Mouse (Mus musculus): Measurements from ENCODE around the gene Cyth2.

GRCm38 (mm10) chr7:45824598-45824997, 10.2 kb upstream of the Cyth2 start, which contains the start of gene Kcnj14:
- TF ChIP-seq EP300 (optimal IDR thresholded peaks at IDR 0.05) (no peak), CTCF (IDR thresholded peaks at IDR 0.05; ENCODE audit: low read depth) (no peak)
